Mouse (Mus musculus) cortical plate, adult 2 months (tissue): ENCODE data around the gene Hexa.

ENCODE experiments used
- CTCF ChIP-seq: fragments of 200-500 bp; IDR thresholded peaks from 2 replicates; pipeline ENCODE4 v1.5.1; 2011; ENCODE audit warnings: mild to moderate bottlenecking, control low read depth, low read length; ENCODE audit not compliant: insufficient read depth; ENCODE audit errors: extremely low read depth
- POLR2A ChIP-seq: fragments of 200-500 bp; IDR thresholded peaks from 2 replicates; pipeline ENCODE4 v1.6.1; 2011; ENCODE audit warnings: mild to moderate bottlenecking, low read length, control low read depth; ENCODE audit not compliant: insufficient read depth; ENCODE audit errors: extremely low read depth

DNA sequence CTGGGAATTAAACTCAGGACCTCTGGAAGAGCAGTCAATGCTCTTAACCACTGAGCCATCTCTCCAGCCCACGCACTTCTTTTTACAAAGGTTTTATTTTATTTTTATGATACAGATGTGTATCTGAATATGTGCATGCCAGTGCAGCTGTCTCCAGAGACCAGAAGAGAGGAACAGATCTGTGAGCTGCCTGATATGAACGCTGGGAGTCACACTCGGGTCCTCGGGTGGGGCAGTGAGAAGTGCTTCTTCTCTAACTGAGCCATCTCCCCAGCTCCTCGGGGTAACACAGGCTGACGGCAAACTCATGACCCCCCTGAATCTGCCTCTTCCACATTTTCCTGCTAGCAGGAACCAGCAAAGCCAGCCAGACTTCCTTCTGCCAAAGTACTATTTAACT lies 12.6 kb upstream of the Hexa start:
- TF ChIP-seq POLR2A (no peak), CTCF (no peak)
